Mouse (Mus musculus): ENCODE results near the gene Zpbp. TPM values are rescaled to one million over a fixed set of nuclear protein-coding genes. Genes with fewer than 3 reads are reported as not detected.
A peak's percentile ranks its signal among the peaks of the same experiment; 100 is the strongest.

Zpbp gene
- 0.17 and 0.18 TPM in 2 replicates for polyA plus RNA-seq (2012; rRNA removed)

- WGBS: 2% methylated on average over 66 of the region's 66 CpGs
Measured at GRCm38 (mm10) chr11:11461635-11462560, at the start of gene Zpbp, which contains the start of gene Spata48. Zpbp (minus strand) TSS chr11:11462408. Spata48 (plus strand) TSS chr11:11462094.

GRCm38 (mm10) chr11:11509413-11509812, 47.2 kb upstream of the Zpbp start:
- DNase-seq: no peak
- Histone ChIP-seq H3K4me1 (ENCODE audit: control insufficient read depth, insufficient read depth, low read length) (no peaks in the 10 kb centered on the region), H3K27me3 (replicated peaks; ENCODE audit: control insufficient read depth, insufficient read depth, low read length) (no peaks in the 10 kb centered on the region), H3K36me3 (ENCODE audit: control insufficient read depth, insufficient read depth, low read length) (no peaks in the 10 kb centered on the region), H3K4me3 (ENCODE audit: insufficient read depth, low read depth, low read length) (no peak overlapping the region), H3K27ac (ENCODE audit: insufficient read depth, low read depth, low read length) (no peak overlapping the region)
- 31% methylated on average over 2 of the region's 2 CpGs for WGBS
- TF ChIP-seq POLR2A (IDR thresholded peaks at IDR 0.05; ENCODE audit: low read depth, low read length) (no peak), CTCF (conservative IDR thresholded peaks at IDR 0.05; ENCODE audit: insufficient read depth, insufficient read length, low read depth, low read length) (no peak)

More at GRCm38 (mm10) chr11:11461635-11462560, at the start of gene Zpbp, which contains the start of gene Spata48:
- peak; percentile 94 for DNase-seq
- H3K4me3 ChIP-seq (ENCODE audit: insufficient read depth, low read depth, low read length): peak within 1 kb of the TSS; percentile 44
- H3K27me3 ChIP-seq (replicated peaks; ENCODE audit: control insufficient read depth, insufficient read depth, low read length): no peaks in the 10 kb centered on the region
- H3K36me3 ChIP-seq (ENCODE audit: control insufficient read depth, insufficient read depth, low read length): no peaks in the 10 kb centered on the region
- H3K4me1 ChIP-seq (ENCODE audit: control insufficient read depth, insufficient read depth, low read length): 0 out of 2 replicates have a peak, but pooled peaks cover 2% of the 10 kb centered on the region
- TF ChIP-seq CTCF (conservative IDR thresholded peaks at IDR 0.05; ENCODE audit: insufficient read depth, insufficient read length, low read depth, low read length) (peak; percentile 49), POLR2A (IDR thresholded peaks at IDR 0.05; ENCODE audit: low read depth, low read length) (no peak)
- H3K27ac ChIP-seq (ENCODE audit: insufficient read depth, low read depth, low read length): peak within 1 kb of the TSS; percentile 82

GRCm38 (mm10) chr11:11506187-11506586, 44.0 kb upstream of the Zpbp start:
- Histone ChIP-seq H3K36me3 (ENCODE audit: control insufficient read depth, insufficient read depth, low read length) (no peaks in the 10 kb centered on the region), H3K27ac (ENCODE audit: insufficient read depth, low read depth, low read length) (no peak overlapping the region), H3K4me3 (ENCODE audit: insufficient read depth, low read depth, low read length) (no peak overlapping the region), H3K4me1 (ENCODE audit: control insufficient read depth, insufficient read depth, low read length) (no peaks in the 10 kb centered on the region), H3K27me3 (replicated peaks; ENCODE audit: control insufficient read depth, insufficient read depth, low read length) (no peaks in the 10 kb centered on the region)
- WGBS: 77% methylated on average over 2 of the region's 2 CpGs
- TF ChIP-seq CTCF (conservative IDR thresholded peaks at IDR 0.05; ENCODE audit: insufficient read depth, insufficient read length, low read depth, low read length): no peak
- TF ChIP-seq POLR2A (IDR thresholded peaks at IDR 0.05; ENCODE audit: low read depth, low read length): no peak
- no peak for DNase-seq

GRCm38 (mm10) chr11:11499944-11500343, 37.7 kb upstream of the Zpbp start:
- no peak overlapping the region for H3K27ac ChIP-seq (ENCODE audit: insufficient read depth, low read depth, low read length)
- TF ChIP-seq POLR2A (IDR thresholded peaks at IDR 0.05; ENCODE audit: low read depth, low read length) (no peak), CTCF (conservative IDR thresholded peaks at IDR 0.05; ENCODE audit: insufficient read depth, insufficient read length, low read depth, low read length) (0 out of 2 replicates have a peak, but pooled peaks have one; percentile 16)
- WGBS: 22% methylated on average over 10 of the region's 10 CpGs
- no peaks in the 10 kb centered on the region for H3K27me3 ChIP-seq (replicated peaks; ENCODE audit: control insufficient read depth, insufficient read depth, low read length)
- no peak overlapping the region for H3K4me3 ChIP-seq (ENCODE audit: insufficient read depth, low read depth, low read length)
- DNase-seq: peak; percentile 37
- no peaks in the 10 kb centered on the region for H3K4me1 ChIP-seq (ENCODE audit: control insufficient read depth, insufficient read depth, low read length)
- no peaks in the 10 kb centered on the region for H3K36me3 ChIP-seq (ENCODE audit: control insufficient read depth, insufficient read depth, low read length)

GRCm38 (mm10) chr11:11495697-11496096, 33.5 kb upstream of the Zpbp start:
- Histone ChIP-seq H3K36me3 (ENCODE audit: control insufficient read depth, insufficient read depth, low read length) (no peaks in the 10 kb centered on the region), H3K27me3 (replicated peaks; ENCODE audit: control insufficient read depth, insufficient read depth, low read length) (no peaks in the 10 kb centered on the region), H3K27ac (ENCODE audit: insufficient read depth, low read depth, low read length) (no peak overlapping the region), H3K4me1 (ENCODE audit: control insufficient read depth, insufficient read depth, low read length) (no peaks in the 10 kb centered on the region), H3K4me3 (ENCODE audit: insufficient read depth, low read depth, low read length) (no peak overlapping the region)
- no peak for DNase-seq
- TF ChIP-seq CTCF (conservative IDR thresholded peaks at IDR 0.05; ENCODE audit: insufficient read depth, insufficient read length, low read depth, low read length) (no peak), POLR2A (IDR thresholded peaks at IDR 0.05; ENCODE audit: low read depth, low read length) (no peak)
- WGBS: 93% methylated on average over 2 of the region's 2 CpGs

- DNase-seq: no peak
- 60% methylated on average over 5 of the region's 5 CpGs for WGBS
- Histone ChIP-seq H3K27ac (ENCODE audit: insufficient read depth, low read depth, low read length) (no peak overlapping the region), H3K36me3 (ENCODE audit: control insufficient read depth, insufficient read depth, low read length) (no peaks in the 10 kb centered on the region), H3K4me3 (ENCODE audit: insufficient read depth, low read depth, low read length) (no peak overlapping the region), H3K4me1 (ENCODE audit: control insufficient read depth, insufficient read depth, low read length) (no peaks in the 10 kb centered on the region), H3K27me3 (replicated peaks; ENCODE audit: control insufficient read depth, insufficient read depth, low read length) (no peaks in the 10 kb centered on the region)
- TF ChIP-seq CTCF (conservative IDR thresholded peaks at IDR 0.05; ENCODE audit: insufficient read depth, insufficient read length, low read depth, low read length) (no peak), POLR2A (IDR thresholded peaks at IDR 0.05; ENCODE audit: low read depth, low read length) (no peak)
Measured at GRCm38 (mm10) chr11:11492044-11492443, 29.8 kb upstream of the Zpbp start.

GRCm38 (mm10) chr11:11484378-11484777, 22.2 kb upstream of the Zpbp start:
- H3K4me1 ChIP-seq (ENCODE audit: control insufficient read depth, insufficient read depth, low read length): no peaks in the 10 kb centered on the region
- H3K4me3 ChIP-seq (ENCODE audit: insufficient read depth, low read depth, low read length): no peak overlapping the region
- TF ChIP-seq CTCF (conservative IDR thresholded peaks at IDR 0.05; ENCODE audit: insufficient read depth, insufficient read length, low read depth, low read length) (no peak), POLR2A (IDR thresholded peaks at IDR 0.05; ENCODE audit: low read depth, low read length) (no peak)
- 47% methylated on average over 8 of the region's 8 CpGs for WGBS
- no peaks in the 10 kb centered on the region for H3K27me3 ChIP-seq (replicated peaks; ENCODE audit: control insufficient read depth, insufficient read depth, low read length)
- DNase-seq: no peak
- no peaks in the 10 kb centered on the region for H3K36me3 ChIP-seq (ENCODE audit: control insufficient read depth, insufficient read depth, low read length)
- no peak overlapping the region for H3K27ac ChIP-seq (ENCODE audit: insufficient read depth, low read depth, low read length)
